Mouse (Mus musculus): Measurements from ENCODE around the gene Zfp423. TPM values are rescaled to one million over a fixed set of nuclear protein-coding genes. Genes with fewer than 3 reads are reported as not detected.
A peak's percentile ranks its signal among the peaks of the same experiment; 100 is the strongest.

Gene Zfp423
- polyA plus RNA-seq, 1 experiment from 2014 or later = 10.4 TPM

DNA sequence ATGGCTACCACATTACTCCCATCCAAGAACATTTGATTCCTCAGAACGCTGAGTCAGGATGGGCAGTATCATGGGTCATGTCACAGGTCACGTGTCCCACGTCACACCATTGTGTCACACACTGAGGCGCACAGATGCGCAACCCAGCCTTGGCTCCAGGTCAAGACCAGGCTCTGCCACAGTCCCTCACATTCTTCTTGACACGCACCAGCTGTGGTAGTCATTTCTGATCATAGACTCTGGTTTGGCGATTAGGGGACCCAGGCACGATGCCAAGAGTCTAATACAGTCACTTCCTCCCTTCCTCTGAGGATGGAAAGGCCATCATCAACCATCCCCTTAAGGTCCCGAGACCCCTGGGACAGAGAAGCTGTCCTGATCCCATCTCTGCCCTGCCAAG lies 43.6 kb downstream of the Zfp423 start:
- no peaks in the 10 kb centered on the region for H3K36me3 ChIP-seq
- peaks cover 57% of the 10 kb centered on the region for H3K4me1 ChIP-seq
- H3K4me3 ChIP-seq = no peak overlapping the region
- no peak for DNase-seq (ENCODE audit: low spot score)
- no peaks in the 10 kb centered on the region for H3K9me3 ChIP-seq
- 0 out of 2 replicates have a peak, but pooled peaks cover 3% of the 10 kb centered on the region for H3K27me3 ChIP-seq (ENCODE audit: insufficient read depth, poor library complexity, severe bottlenecking)
- 74% methylated on average over 9 of the region's 9 CpGs for WGBS
- no peak overlapping the region for H3K27ac ChIP-seq

DNA sequence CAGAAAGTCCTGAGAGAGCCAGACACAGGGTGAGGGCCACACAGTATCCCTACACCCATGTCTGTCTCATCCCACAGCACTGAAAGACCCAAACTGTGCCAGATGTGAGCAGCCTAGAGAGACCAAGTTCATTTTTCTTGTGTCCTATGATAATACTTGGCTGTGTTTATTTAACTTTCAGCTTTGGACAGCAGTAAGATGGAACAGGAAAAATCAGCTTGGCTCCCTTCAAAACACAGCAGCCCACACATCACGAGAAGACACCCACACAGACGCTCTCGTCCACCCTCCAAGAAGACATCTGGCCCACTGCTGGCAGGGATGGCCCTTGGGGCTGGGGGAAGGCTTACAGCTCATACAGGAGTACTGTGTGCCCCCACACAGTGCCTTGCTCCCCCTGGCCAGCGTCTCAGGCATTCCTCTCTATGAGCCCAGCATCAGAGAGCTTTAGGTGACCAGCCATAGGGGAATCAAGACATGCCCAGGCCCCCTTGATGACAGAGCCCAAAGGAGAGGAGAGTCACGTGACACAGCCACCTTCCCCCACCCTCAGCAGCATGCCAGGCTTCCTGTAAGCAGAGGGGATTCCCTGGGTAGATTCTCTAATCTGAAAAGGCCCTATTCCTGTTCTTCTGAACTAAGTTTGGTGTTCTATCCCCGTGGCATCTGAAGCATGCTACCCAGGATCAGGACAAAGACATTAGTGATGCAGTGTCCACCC lies 45.0 kb downstream of the Zfp423 start:
- Histone ChIP-seq H3K9me3 (no peaks in the 10 kb centered on the region), H3K36me3 (no peaks in the 10 kb centered on the region), H3K27ac (peak overlapping the region; percentile 47; the same call in 1 of the 2 replicates), H3K4me3 (no peak overlapping the region), H3K4me1 (peaks cover 61% of the 10 kb centered on the region), H3K27me3 (ENCODE audit: insufficient read depth, poor library complexity, severe bottlenecking) (0 out of 2 replicates have a peak, but pooled peaks cover 3% of the 10 kb centered on the region)
- 50% methylated on average over 6 of the region's 6 CpGs for WGBS
- DNase-seq (ENCODE audit: low spot score) = no peak

DNA sequence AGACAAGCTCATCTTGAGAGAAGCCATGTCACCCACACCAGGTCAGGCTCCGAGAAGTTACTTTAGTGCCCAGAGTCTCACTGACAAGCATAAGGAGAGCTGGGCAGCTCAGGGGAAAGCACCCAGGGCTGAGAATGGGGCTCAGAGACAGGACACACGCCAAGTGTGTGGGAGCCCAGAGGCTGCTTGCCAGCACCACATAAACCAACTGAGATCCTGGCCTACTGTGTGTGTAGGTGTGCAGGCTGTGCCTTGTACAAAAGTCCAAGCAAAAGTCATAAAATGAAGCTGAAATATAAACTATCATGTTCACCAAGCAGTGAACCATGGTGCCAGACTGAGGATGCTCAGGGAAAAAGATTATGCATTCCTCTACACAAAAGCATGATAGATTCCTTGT lies 50.5 kb downstream of the Zfp423 start:
- 65% methylated on average over 2 of the region's 2 CpGs for WGBS
- H3K4me3 ChIP-seq = no peak overlapping the region

DNA sequence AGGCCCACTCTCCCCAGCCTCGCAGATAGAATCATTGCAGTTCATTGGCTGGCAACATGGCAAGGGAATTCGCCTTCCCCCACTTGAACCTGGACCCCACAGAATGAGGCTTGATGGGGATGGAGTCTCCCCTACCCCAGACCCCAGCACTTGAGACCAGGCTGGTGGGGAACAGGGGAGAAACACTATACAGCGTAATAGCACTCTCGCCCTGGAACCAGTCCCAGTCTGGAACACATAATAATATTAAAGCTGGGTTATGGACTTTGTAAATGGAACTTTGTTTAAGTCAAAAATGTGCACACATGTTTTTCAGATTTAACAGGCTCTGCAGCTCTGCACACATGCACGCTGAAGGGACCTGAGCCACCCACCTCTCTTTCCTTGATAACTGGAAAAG lies 54.0 kb downstream of the Zfp423 start:
- no peaks in the 10 kb centered on the region for H3K36me3 ChIP-seq
- no peaks in the 10 kb centered on the region for H3K9me3 ChIP-seq
- H3K27ac ChIP-seq = no peak overlapping the region
- no peak overlapping the region for H3K4me3 ChIP-seq
- no peaks in the 10 kb centered on the region for H3K27me3 ChIP-seq (ENCODE audit: insufficient read depth, poor library complexity, severe bottlenecking)
- H3K4me1 ChIP-seq = peaks cover 11% of the 10 kb centered on the region
- WGBS = 83% methylated on average over 5 of the region's 5 CpGs
- DNase-seq (ENCODE audit: low spot score) = no peak

More for the DNA sequence above, 50.5 kb downstream of the Zfp423 start:
- Histone ChIP-seq H3K27ac (no peak overlapping the region), H3K27me3 (ENCODE audit: insufficient read depth, poor library complexity, severe bottlenecking) (no peaks in the 10 kb centered on the region), H3K36me3 (no peaks in the 10 kb centered on the region), H3K4me1 (peaks cover 27% of the 10 kb centered on the region), H3K9me3 (no peaks in the 10 kb centered on the region)
- no peak for DNase-seq (ENCODE audit: low spot score)

DNA sequence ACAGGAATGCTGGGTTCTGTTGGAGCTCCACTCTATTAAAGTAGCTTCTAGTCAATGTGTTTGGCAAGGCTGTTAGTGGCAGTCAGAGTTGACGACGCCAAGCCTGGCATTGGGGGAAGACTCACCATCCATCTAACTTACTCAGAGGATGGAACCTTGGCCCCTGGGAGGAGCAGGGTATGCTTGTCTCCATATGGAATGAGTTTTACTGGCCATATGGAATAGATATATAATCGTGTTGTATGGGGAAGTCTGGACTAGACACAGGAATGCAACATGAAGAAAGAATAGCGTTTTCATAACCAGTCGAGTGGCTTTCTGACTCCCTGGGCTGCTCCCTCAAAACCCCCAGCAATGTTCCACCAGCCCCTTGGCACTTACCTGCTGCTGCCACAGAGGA lies 55.3 kb downstream of the Zfp423 start:
- H3K4me1 ChIP-seq = peaks cover 6% of the 10 kb centered on the region; the same call in 1 of the 2 replicates
- no peaks in the 10 kb centered on the region for H3K9me3 ChIP-seq
- WGBS = 85% methylated on average over 5 of the region's 5 CpGs
- no peak overlapping the region for H3K27ac ChIP-seq
- H3K27me3 ChIP-seq (ENCODE audit: insufficient read depth, poor library complexity, severe bottlenecking) = no peaks in the 10 kb centered on the region
- DNase-seq (ENCODE audit: low spot score) = no peak
- no peak overlapping the region for H3K4me3 ChIP-seq
- H3K36me3 ChIP-seq = no peaks in the 10 kb centered on the region

DNA sequence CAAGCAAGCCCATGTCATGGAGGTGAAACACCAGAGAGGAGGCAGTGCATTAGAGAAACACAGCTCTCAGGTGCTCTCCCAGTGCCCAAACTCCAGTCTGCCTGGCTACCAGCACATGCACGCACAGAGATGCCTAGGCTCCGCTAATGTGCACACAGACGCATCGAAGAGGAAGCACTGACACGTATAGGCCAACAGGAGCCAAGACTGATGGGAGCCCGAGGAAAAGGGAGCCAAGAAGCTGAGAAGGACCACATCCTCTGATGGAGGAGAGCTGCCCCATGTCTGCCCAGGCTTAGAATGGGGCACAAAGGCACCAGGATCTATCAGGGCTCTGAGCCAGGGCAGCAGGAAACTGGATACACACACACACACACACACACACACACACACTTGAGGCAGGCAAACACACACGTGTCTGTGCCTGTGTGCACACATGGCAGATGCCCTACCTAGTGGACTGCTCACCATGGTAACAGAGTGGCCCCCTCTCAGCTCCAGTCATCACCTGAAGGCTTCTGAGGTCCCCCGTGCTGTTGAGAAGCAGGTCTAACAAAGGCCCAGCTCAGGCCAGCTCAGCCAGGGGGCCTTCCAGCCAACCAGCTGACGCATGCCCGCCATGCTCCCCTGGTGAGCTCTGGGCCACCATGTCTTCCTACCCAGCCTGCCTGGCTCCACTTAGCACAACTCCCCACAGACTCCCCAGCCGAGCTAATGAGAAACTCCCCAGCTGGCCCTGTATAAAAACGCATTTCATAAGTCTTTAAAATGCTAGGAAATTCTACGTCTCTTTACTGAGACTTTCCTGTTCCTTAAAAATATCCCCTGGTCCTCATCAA lies 64.0 kb downstream of the Zfp423 start:
- Histone ChIP-seq H3K4me3 (no peak overlapping the region), H3K27me3 (ENCODE audit: insufficient read depth, poor library complexity, severe bottlenecking) (no peaks in the 10 kb centered on the region), H3K27ac (peak overlapping the region; percentile 38), H3K9me3 (no peaks in the 10 kb centered on the region), H3K4me1 (peaks cover 61% of the 10 kb centered on the region), H3K36me3 (no peaks in the 10 kb centered on the region)
- DNase-seq (ENCODE audit: low spot score) = no peak
- 71% methylated on average over 13 of the region's 13 CpGs for WGBS

DNA sequence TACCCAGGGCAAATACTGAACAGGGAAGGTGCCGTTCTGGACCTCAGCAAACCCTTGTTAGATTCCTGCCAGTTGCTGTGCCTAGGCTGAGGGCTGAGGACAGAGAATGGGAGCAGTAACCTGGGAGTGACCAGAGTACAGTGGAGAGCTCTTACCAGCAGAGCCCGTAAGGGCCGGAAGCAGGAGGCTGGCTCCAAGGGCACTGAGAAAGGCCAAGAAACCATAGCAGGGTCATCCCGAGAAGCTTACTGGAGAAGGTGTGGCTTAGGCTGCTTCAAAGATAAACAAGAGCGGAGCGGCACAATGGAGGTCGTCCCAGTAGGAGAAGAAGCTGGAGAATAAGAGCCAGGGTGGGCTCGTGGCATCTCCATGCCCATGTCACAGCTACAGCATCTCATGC lies 65.1 kb downstream of the Zfp423 start:
- 46% methylated on average over 8 of the region's 8 CpGs for WGBS
- peaks cover 69% of the 10 kb centered on the region for H3K4me1 ChIP-seq
- no peak overlapping the region for H3K4me3 ChIP-seq

DNA sequence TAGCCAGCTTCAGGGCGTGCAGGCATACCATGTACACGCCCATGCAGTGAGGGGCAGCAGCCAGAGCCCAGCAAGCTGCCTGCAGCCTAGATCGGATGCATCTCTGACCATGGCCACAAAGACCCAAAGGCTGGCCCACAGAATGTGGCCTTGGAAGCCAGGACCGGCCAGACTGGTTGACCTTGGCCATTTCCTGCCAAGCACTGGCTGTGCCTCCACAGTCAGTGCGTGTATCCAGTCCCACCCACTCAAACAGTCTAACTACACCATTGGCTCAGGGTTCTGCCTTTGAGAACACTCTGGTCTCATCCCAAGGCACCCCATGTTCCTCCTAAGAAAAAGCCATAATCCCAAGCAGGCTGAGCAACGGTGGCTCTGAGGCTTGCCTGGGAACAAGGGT lies 65.8 kb downstream of the Zfp423 start:
- Histone ChIP-seq H3K27me3 (ENCODE audit: insufficient read depth, poor library complexity, severe bottlenecking) (no peaks in the 10 kb centered on the region), H3K27ac (peak overlapping the region; percentile 33; the same call in 1 of the 2 replicates), H3K4me1 (peaks cover 75% of the 10 kb centered on the region), H3K36me3 (no peaks in the 10 kb centered on the region), H3K4me3 (no peak overlapping the region), H3K9me3 (no peaks in the 10 kb centered on the region)
- no peak for DNase-seq (ENCODE audit: low spot score)
- 69% methylated on average over 6 of the region's 6 CpGs for WGBS

More for the DNA sequence above, 65.1 kb downstream of the Zfp423 start:
- no peaks in the 10 kb centered on the region for H3K36me3 ChIP-seq
- no peaks in the 10 kb centered on the region for H3K27me3 ChIP-seq (ENCODE audit: insufficient read depth, poor library complexity, severe bottlenecking)
- H3K27ac ChIP-seq = 0 out of 2 replicates have a peak overlapping the region, but pooled peaks have one; percentile 11
- H3K9me3 ChIP-seq = no peaks in the 10 kb centered on the region
- DNase-seq (ENCODE audit: low spot score) = no peak

DNA sequence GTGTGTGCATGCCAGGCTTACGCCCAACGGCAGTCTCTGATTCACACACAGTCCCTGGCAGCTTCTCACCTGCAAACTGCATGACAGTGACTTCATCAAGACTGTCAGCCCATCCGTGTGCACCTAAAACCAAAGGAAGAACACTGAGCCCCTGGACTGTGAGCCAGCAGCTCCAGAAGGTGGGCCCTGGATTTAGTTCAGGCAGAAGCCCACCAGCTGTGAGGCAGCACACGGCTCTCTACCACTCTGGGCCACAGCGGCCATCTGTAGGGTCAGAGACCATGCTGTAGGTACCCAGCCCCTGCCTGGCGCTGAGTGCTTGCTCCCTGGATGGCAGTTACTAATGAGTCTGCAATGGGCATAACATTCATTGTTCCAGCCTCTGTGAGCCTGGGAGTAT lies 66.5 kb downstream of the Zfp423 start:
- H3K4me1 ChIP-seq = peaks cover 80% of the 10 kb centered on the region
- H3K27ac ChIP-seq = peak overlapping the region; percentile 83; the same call in 1 of the 2 replicates

DNA sequence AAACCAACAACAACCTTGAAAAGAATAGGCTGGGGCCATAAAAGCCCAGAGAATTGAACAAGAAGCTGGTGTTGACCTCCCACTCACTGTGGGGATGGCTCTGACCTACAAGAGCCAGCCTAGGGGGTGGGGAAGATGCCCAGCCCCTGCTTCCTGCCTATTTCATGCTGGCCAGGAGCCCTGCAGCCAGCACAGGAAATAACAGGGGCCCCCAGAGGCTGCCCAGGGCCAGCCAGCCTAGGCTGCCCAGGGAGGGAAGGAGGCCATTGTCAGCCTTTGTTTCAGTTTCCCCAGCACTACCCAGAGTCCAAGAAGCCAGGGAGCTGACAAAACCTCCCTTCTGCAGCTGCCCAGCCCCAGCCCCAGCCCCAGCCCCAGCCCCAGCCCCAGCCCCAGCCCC lies 67.5 kb downstream of the Zfp423 start:
- Histone ChIP-seq H3K27ac (peak overlapping the region; percentile 83), H3K27me3 (ENCODE audit: insufficient read depth, poor library complexity, severe bottlenecking) (no peaks in the 10 kb centered on the region), H3K36me3 (no peaks in the 10 kb centered on the region), H3K4me1 (peaks cover 79% of the 10 kb centered on the region), H3K9me3 (no peaks in the 10 kb centered on the region), H3K4me3 (no peak overlapping the region)
- no peak for DNase-seq (ENCODE audit: low spot score)

More for the DNA sequence above, 66.5 kb downstream of the Zfp423 start:
- no peaks in the 10 kb centered on the region for H3K36me3 ChIP-seq
- DNase-seq (ENCODE audit: low spot score) = no peak
- no peak overlapping the region for H3K4me3 ChIP-seq
- no peaks in the 10 kb centered on the region for H3K27me3 ChIP-seq (ENCODE audit: insufficient read depth, poor library complexity, severe bottlenecking)
- H3K9me3 ChIP-seq = no peaks in the 10 kb centered on the region
- WGBS = 86% methylated on average over 6 of the region's 6 CpGs

DNA sequence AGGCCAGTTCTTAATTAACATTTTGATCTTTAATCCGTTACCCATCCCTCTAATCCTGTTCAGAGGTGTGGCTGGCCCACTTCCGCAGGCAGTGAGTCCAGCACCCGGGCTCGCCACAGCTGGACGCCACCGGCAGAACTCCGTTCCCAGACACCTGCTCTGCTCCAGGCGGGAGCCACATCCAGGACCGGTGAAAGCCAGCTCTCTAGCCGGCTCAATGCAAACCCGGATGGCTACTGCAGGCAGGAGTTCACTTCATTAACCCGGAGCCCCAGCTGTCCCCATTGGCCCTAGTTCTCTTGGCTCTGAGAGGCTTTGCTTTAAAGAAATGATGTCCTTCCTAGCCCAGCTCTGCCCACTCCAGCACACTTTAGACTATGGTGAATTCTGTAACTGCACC lies 71.4 kb downstream of the Zfp423 start:
- Histone ChIP-seq H3K27ac (no peak overlapping the region), H3K9me3 (no peaks in the 10 kb centered on the region), H3K4me3 (no peak overlapping the region), H3K36me3 (no peaks in the 10 kb centered on the region), H3K4me1 (peaks cover 60% of the 10 kb centered on the region), H3K27me3 (ENCODE audit: insufficient read depth, poor library complexity, severe bottlenecking) (no peaks in the 10 kb centered on the region)
- WGBS = 69% methylated on average over 12 of the region's 12 CpGs
- no peak for DNase-seq (ENCODE audit: low spot score)

DNA sequence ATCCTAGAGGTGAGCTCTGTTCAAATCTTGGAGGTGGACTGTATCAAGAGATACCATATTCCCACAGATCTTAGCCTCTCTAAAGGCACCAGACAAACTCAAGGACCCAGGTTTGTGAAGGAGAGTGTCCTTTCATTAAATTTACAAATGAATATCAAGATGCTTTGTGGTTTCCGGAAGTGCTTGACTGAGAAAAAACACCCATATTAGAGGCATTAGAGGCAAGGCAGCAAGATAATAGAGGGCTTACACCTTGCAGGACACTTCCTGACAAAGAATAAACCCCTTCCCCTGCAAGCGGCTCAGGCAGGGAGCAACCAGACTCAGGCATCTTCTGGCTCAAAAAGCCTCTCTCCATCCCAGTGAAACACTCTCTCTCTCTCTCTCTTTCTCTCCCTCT lies 78.3 kb downstream of the Zfp423 start:
- Histone ChIP-seq H3K4me3 (no peak overlapping the region), H3K9me3 (no peaks in the 10 kb centered on the region), H3K27ac (no peak overlapping the region), H3K27me3 (ENCODE audit: insufficient read depth, poor library complexity, severe bottlenecking) (no peaks in the 10 kb centered on the region; the same call in 1 of the 2 replicates), H3K36me3 (no peaks in the 10 kb centered on the region), H3K4me1 (peaks cover 27% of the 10 kb centered on the region)
- no peak for DNase-seq (ENCODE audit: low spot score)
- WGBS = 62% methylated on average over 2 of the region's 2 CpGs

DNA sequence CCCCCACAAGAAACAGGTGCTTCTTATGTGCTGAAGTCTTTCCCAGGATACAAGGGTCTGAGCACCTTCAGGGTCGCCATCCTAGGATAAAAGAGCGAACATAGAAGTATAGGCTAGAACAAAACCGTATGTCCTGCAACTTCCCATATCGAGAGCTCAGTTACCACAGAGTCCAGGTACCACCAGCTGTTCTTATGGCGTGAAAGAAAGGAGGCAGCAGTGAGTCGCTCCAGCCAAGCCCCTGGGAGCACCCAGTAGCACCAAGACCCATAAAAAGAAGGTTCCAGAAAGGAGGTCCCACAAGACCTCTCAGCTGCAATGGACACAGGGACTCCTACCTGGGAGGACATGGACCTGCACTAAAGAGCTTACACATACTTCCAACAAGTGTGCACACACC lies 83.5 kb downstream of the Zfp423 start:
- Histone ChIP-seq H3K36me3 (no peaks in the 10 kb centered on the region), H3K4me1 (peaks cover 25% of the 10 kb centered on the region), H3K4me3 (no peak overlapping the region), H3K9me3 (no peaks in the 10 kb centered on the region), H3K27me3 (ENCODE audit: insufficient read depth, poor library complexity, severe bottlenecking) (no peaks in the 10 kb centered on the region; the same call in 1 of the 2 replicates), H3K27ac (no peak overlapping the region)
- no peak for DNase-seq (ENCODE audit: low spot score)
- 71% methylated on average over 6 of the region's 6 CpGs for WGBS

Data from heart, embryonic 10.5 days (tissue).